Mouse (Mus musculus): ENCODE results near the gene Pla2g4b.

- TF ChIP-seq CTCF (IDR thresholded peaks at IDR 0.05; ENCODE audit: control insufficient read depth, insufficient read depth, insufficient read length) = no peak
- TF ChIP-seq USF1 (IDR thresholded peaks at IDR 0.05; ENCODE audit: low read depth) = no peak
- no peak for TF ChIP-seq MYOG (IDR thresholded peaks at IDR 0.05; ENCODE audit: control insufficient read depth, extremely low read depth, insufficient read length)
Measured at GRCm38 (mm10) chr2:120001956-120002355, 31.3 kb upstream of the Pla2g4b start.
